Mouse (Mus musculus) layer of hippocampus, adult 2 months (tissue): ENCODE results near the gene Ktn1. TPM values are rescaled to one million over a fixed set of nuclear protein-coding genes. Genes with fewer than 3 reads are reported as not detected.

Experiments used
- DNase-seq, 2 experiments: peaks; one replicate each; pipeline ENCODE4 v3.0.0; 2022; ENCODE audit warnings: low spot score in 2 of 2
- H3K27ac ChIP-seq: fragments of 200-600 bp; 2 replicates; pipeline ENCODE4 v1.8.1; 2022
- H3K4me3 ChIP-seq: fragments of 200-600 bp; 2 replicates; pipeline ENCODE4 v1.8.1; 2022; ENCODE audit warnings: mild to moderate bottlenecking
- CTCF ChIP-seq: fragments of 200-600 bp; conservative IDR thresholded peaks from 2 replicates; pipeline ENCODE4 v1.8.1; 2022; ENCODE audit warnings: antibody characterized with exemption, mild to moderate bottlenecking, moderate library complexity
- long read RNA-seq, 2 experiments: library from polyadenylated mRNA; stranded (forward); transcript quantifications; one replicate each; pipeline ENCODE4 v2.0.0; 2021; ENCODE audit warnings: borderline mapping rate in 2 of 2
- total RNA-seq, 2 experiments: library from RNA; stranded (reverse); gene quantifications; 2 replicates each; pipeline ENCODE4 v1.2.3; 2021

Gene Ktn1
- total RNA-seq: 10 to 100 TPM; 82.8 to 95.2 TPM
- long read RNA-seq, experiment 1, partial matches to known transcripts: 5 of 55 reads
- long read RNA-seq, experiment 1, other reads (novel, unspliced or antisense): 50 of 55 reads
- long read RNA-seq, experiment 2, full-length matches to known transcripts: 2 of 66 reads
- long read RNA-seq, experiment 2, partial matches to known transcripts: 6 of 66 reads
- long read RNA-seq, experiment 2, other reads (novel, unspliced or antisense): 58 of 66 reads

GRCm38 (mm10) chr14:47648218-47648617, at the start of gene Ktn1:
TSS of gene Ktn1 (plus strand) at chr14:47648448.
- H3K27ac ChIP-seq: peak within 1 kb of the TSS; percentile 93
- DNase-seq: no peak
- TF ChIP-seq CTCF: no peak
- peak within 1 kb of the TSS; percentile 77 for H3K4me3 ChIP-seq

GRCm38 (mm10) chr14:47613254-47613653, 35.0 kb upstream of the Ktn1 start:
- Histone ChIP-seq H3K27ac (no peak overlapping the region), H3K4me3 (no peak overlapping the region)
- no peak for DNase-seq
- no peak for TF ChIP-seq CTCF

GRCm38 (mm10) chr14:47618891-47619290, 29.4 kb upstream of the Ktn1 start:
- Histone ChIP-seq H3K4me3 (no peak overlapping the region), H3K27ac (no peak overlapping the region)
- TF ChIP-seq CTCF: no peak
- no peak for DNase-seq

GRCm38 (mm10) chr14:47621901-47622300, 26.3 kb upstream of the Ktn1 start:
- DNase-seq: no peak
- no peak for TF ChIP-seq CTCF
- no peak overlapping the region for H3K4me3 ChIP-seq
- H3K27ac ChIP-seq: no peak overlapping the region

- no peak for TF ChIP-seq CTCF
- Histone ChIP-seq H3K4me3 (no peak overlapping the region), H3K27ac (no peak overlapping the region)
- no peak for DNase-seq
These were observed 23.4 kb upstream of the Ktn1 start for GRCm38 (mm10) chr14:47624837-47625236.

- no peak overlapping the region for H3K4me3 ChIP-seq
- TF ChIP-seq CTCF: no peak
- H3K27ac ChIP-seq: no peak overlapping the region
- no peak for DNase-seq
These were observed 22.1 kb upstream of the Ktn1 start for GRCm38 (mm10) chr14:47626143-47626542.

- no peak for DNase-seq
- Histone ChIP-seq H3K4me3 (no peak overlapping the region), H3K27ac (no peak overlapping the region)
- TF ChIP-seq CTCF: no peak
These were observed 21.4 kb upstream of the Ktn1 start for GRCm38 (mm10) chr14:47626812-47627211.

- no peak overlapping the region for H3K4me3 ChIP-seq
- no peak for TF ChIP-seq CTCF
- no peak overlapping the region for H3K27ac ChIP-seq
These were observed 20.9 kb upstream of the Ktn1 start for GRCm38 (mm10) chr14:47627360-47627759.

GRCm38 (mm10) chr14:47632419-47632818, 15.8 kb upstream of the Ktn1 start:
- Histone ChIP-seq H3K4me3 (no peak overlapping the region), H3K27ac (no peak overlapping the region)
- TF ChIP-seq CTCF: no peak
- DNase-seq: no peak

More at GRCm38 (mm10) chr14:47627360-47627759, 20.9 kb upstream of the Ktn1 start:
- no peak for DNase-seq

GRCm38 (mm10) chr14:47634410-47634809, 13.8 kb upstream of the Ktn1 start:
- Histone ChIP-seq H3K27ac (no peak overlapping the region), H3K4me3 (no peak overlapping the region)
- no peak for TF ChIP-seq CTCF
- DNase-seq: no peak

- no peak for TF ChIP-seq CTCF
- Histone ChIP-seq H3K27ac (no peak overlapping the region), H3K4me3 (no peak overlapping the region)
- no peak for DNase-seq
These were observed 13.4 kb upstream of the Ktn1 start for GRCm38 (mm10) chr14:47634846-47635245.

GRCm38 (mm10) chr14:47638316-47638895, 9.8 kb upstream of the Ktn1 start:
- no peak for DNase-seq
- H3K4me3 ChIP-seq: no peak overlapping the region
- H3K27ac ChIP-seq: no peak overlapping the region
- TF ChIP-seq CTCF: no peak

- Histone ChIP-seq H3K4me3 (no peak overlapping the region), H3K27ac (no peak overlapping the region)
- no peak for DNase-seq
- no peak for TF ChIP-seq CTCF
These were observed 2.6 kb upstream of the Ktn1 start for GRCm38 (mm10) chr14:47645620-47646019.

- no peak overlapping the region for H3K4me3 ChIP-seq
- no peak for TF ChIP-seq CTCF
- no peak for DNase-seq
- H3K27ac ChIP-seq: no peak overlapping the region
These were observed 2.0 kb upstream of the Ktn1 start for GRCm38 (mm10) chr14:47646246-47646645.
